Mouse (Mus musculus): ENCODE measurements around the gene Macrod2. TPM values are rescaled to one million over a fixed set of nuclear protein-coding genes. Genes with fewer than 3 reads are reported as not detected.

The Macrod2 gene
- polyA plus RNA-seq (2016; fragmentation: Nextera tagmentation; extraction: Ambion mirVana), result 33.5 and 34.2 TPM in 2 replicates

GRCm38 (mm10) chr2:140395179-140395578 lies at the start of gene Macrod2:
Macrod2 (plus strand) TSS chr2:140395309.
- Histone ChIP-seq H3K27me3 (ENCODE audit: poor library complexity, severe bottlenecking) (peaks cover 13% of the 10 kb centered on the region), H3K36me3 (replicated peaks) (no peaks in the 10 kb centered on the region), H3K4me3 (peak within 1 kb of the TSS; percentile 82), H3K4me1 (peaks cover 14% of the 10 kb centered on the region), H3K9me3 (no peaks in the 10 kb centered on the region), H3K27ac (peak within 1 kb of the TSS; percentile 89)
- DNase-seq (ENCODE audit: extremely low spot score, low spot score), result peak; percentile 95
- under 1% methylated on average over 43 of the region's 47 CpGs for WGBS

GRCm38 (mm10) chr2:140359905-140360304 lies 35.2 kb upstream of the Macrod2 start:
- Histone ChIP-seq H3K36me3 (replicated peaks) (no peaks in the 10 kb centered on the region), H3K9me3 (no peaks in the 10 kb centered on the region), H3K27ac (no peak overlapping the region), H3K4me1 (no peaks in the 10 kb centered on the region), H3K4me3 (no peak overlapping the region), H3K27me3 (ENCODE audit: poor library complexity, severe bottlenecking) (no peaks in the 10 kb centered on the region)
- no peak for DNase-seq (ENCODE audit: extremely low spot score, low spot score)
- WGBS, result 60% methylated on average over 2 of the region's 2 CpGs

GRCm38 (mm10) chr2:140364804-140365203 lies 30.3 kb upstream of the Macrod2 start:
- Histone ChIP-seq H3K27ac (no peak overlapping the region), H3K4me1 (no peaks in the 10 kb centered on the region), H3K9me3 (no peaks in the 10 kb centered on the region), H3K4me3 (no peak overlapping the region), H3K27me3 (ENCODE audit: poor library complexity, severe bottlenecking) (no peaks in the 10 kb centered on the region), H3K36me3 (replicated peaks) (no peaks in the 10 kb centered on the region)
- DNase-seq (ENCODE audit: extremely low spot score, low spot score), result no peak
- WGBS, result 80% methylated on average over 1 of the region's 1 CpGs

- WGBS, result 31% methylated on average over 4 of the region's 4 CpGs
- Histone ChIP-seq H3K4me1 (peaks cover 5% of the 10 kb centered on the region), H3K9me3 (no peaks in the 10 kb centered on the region), H3K4me3 (no peak within 1 kb of the TSS), H3K36me3 (replicated peaks) (no peaks in the 10 kb centered on the region), H3K27ac (no peak within 1 kb of the TSS), H3K27me3 (ENCODE audit: poor library complexity, severe bottlenecking) (no peaks in the 10 kb centered on the region)
- no peak for DNase-seq (ENCODE audit: extremely low spot score, low spot score)
Observed at GRCm38 (mm10) chr2:140389525-140389924, 5.6 kb upstream of the Macrod2 start, which contains the start of gene Sel1l2. Sel1l2 (minus strand) TSS chr2:140389706.

- H3K27me3 ChIP-seq (ENCODE audit: poor library complexity, severe bottlenecking), result peaks cover 13% of the 10 kb centered on the region
- peak; percentile 55 for DNase-seq (ENCODE audit: extremely low spot score, low spot score)
- peak overlapping the region; percentile 82 for H3K4me3 ChIP-seq
- no peaks in the 10 kb centered on the region for H3K36me3 ChIP-seq (replicated peaks)
- 1% methylated on average over 50 of the region's 58 CpGs for WGBS
- peaks cover 14% of the 10 kb centered on the region for H3K4me1 ChIP-seq
- no peaks in the 10 kb centered on the region for H3K9me3 ChIP-seq
- peak overlapping the region; percentile 89 for H3K27ac ChIP-seq
Observed at GRCm38 (mm10) chr2:140395744-140396231, 679 bp downstream of the Macrod2 start.

GRCm38 (mm10) chr2:140425844-140426243 lies 30.7 kb downstream of the Macrod2 start:
- no peak for DNase-seq (ENCODE audit: extremely low spot score, low spot score)
- no peaks in the 10 kb centered on the region for H3K36me3 ChIP-seq (replicated peaks)
- H3K4me3 ChIP-seq, result no peak overlapping the region
- no peaks in the 10 kb centered on the region for H3K4me1 ChIP-seq
- no peaks in the 10 kb centered on the region for H3K9me3 ChIP-seq
- no peaks in the 10 kb centered on the region for H3K27me3 ChIP-seq (ENCODE audit: poor library complexity, severe bottlenecking)
- no peak overlapping the region for H3K27ac ChIP-seq

GRCm38 (mm10) chr2:140427283-140427682 lies 32.2 kb downstream of the Macrod2 start:
- Histone ChIP-seq H3K4me3 (no peak overlapping the region), H3K27ac (no peak overlapping the region), H3K36me3 (replicated peaks) (no peaks in the 10 kb centered on the region), H3K9me3 (no peaks in the 10 kb centered on the region), H3K27me3 (ENCODE audit: poor library complexity, severe bottlenecking) (no peaks in the 10 kb centered on the region), H3K4me1 (no peaks in the 10 kb centered on the region)
- WGBS, result 25% methylated on average over 4 of the region's 4 CpGs
- no peak for DNase-seq (ENCODE audit: extremely low spot score, low spot score)

- no peak overlapping the region for H3K4me3 ChIP-seq
- H3K9me3 ChIP-seq, result no peaks in the 10 kb centered on the region
- no peaks in the 10 kb centered on the region for H3K27me3 ChIP-seq (ENCODE audit: poor library complexity, severe bottlenecking)
- no peak for DNase-seq (ENCODE audit: extremely low spot score, low spot score)
- H3K36me3 ChIP-seq (replicated peaks), result no peaks in the 10 kb centered on the region
- WGBS, result 86% methylated on average over 4 of the region's 4 CpGs
- H3K4me1 ChIP-seq, result no peaks in the 10 kb centered on the region
- H3K27ac ChIP-seq, result no peak overlapping the region
Observed at GRCm38 (mm10) chr2:140439081-140439480, 44.0 kb downstream of the Macrod2 start.

- Histone ChIP-seq H3K36me3 (replicated peaks) (no peaks in the 10 kb centered on the region), H3K4me3 (no peak overlapping the region), H3K4me1 (no peaks in the 10 kb centered on the region), H3K9me3 (no peaks in the 10 kb centered on the region), H3K27me3 (ENCODE audit: poor library complexity, severe bottlenecking) (no peaks in the 10 kb centered on the region), H3K27ac (no peak overlapping the region)
- 81% methylated on average over 2 of the region's 2 CpGs for WGBS
- no peak for DNase-seq (ENCODE audit: extremely low spot score, low spot score)
Observed at GRCm38 (mm10) chr2:140448636-140449035, 53.5 kb downstream of the Macrod2 start.

GRCm38 (mm10) chr2:140475770-140476169 lies 80.7 kb downstream of the Macrod2 start:
- H3K27me3 ChIP-seq (ENCODE audit: poor library complexity, severe bottlenecking), result no peaks in the 10 kb centered on the region
- no peak overlapping the region for H3K27ac ChIP-seq
- no peak for DNase-seq (ENCODE audit: extremely low spot score, low spot score)
- H3K4me1 ChIP-seq, result no peaks in the 10 kb centered on the region
- no peak overlapping the region for H3K4me3 ChIP-seq
- no peaks in the 10 kb centered on the region for H3K36me3 ChIP-seq (replicated peaks)
- 97% methylated on average over 2 of the region's 2 CpGs for WGBS
- no peaks in the 10 kb centered on the region; the same call in 1 of the 2 replicates for H3K9me3 ChIP-seq

GRCm38 (mm10) chr2:140476891-140477290 lies 81.8 kb downstream of the Macrod2 start:
- no peak for DNase-seq (ENCODE audit: extremely low spot score, low spot score)
- Histone ChIP-seq H3K27me3 (ENCODE audit: poor library complexity, severe bottlenecking) (no peaks in the 10 kb centered on the region), H3K36me3 (replicated peaks) (no peaks in the 10 kb centered on the region), H3K4me3 (no peak overlapping the region), H3K9me3 (no peaks in the 10 kb centered on the region; the same call in 1 of the 2 replicates), H3K27ac (no peak overlapping the region), H3K4me1 (no peaks in the 10 kb centered on the region)
- 90% methylated on average over 4 of the region's 4 CpGs for WGBS

GRCm38 (mm10) chr2:140482604-140483003 lies 87.5 kb downstream of the Macrod2 start:
- no peaks in the 10 kb centered on the region for H3K36me3 ChIP-seq (replicated peaks)
- H3K27ac ChIP-seq, result no peak overlapping the region
- no peak for DNase-seq (ENCODE audit: extremely low spot score, low spot score)
- no peaks in the 10 kb centered on the region for H3K27me3 ChIP-seq (ENCODE audit: poor library complexity, severe bottlenecking)
- no peak overlapping the region for H3K4me3 ChIP-seq
- no peaks in the 10 kb centered on the region for H3K4me1 ChIP-seq
- WGBS, result 79% methylated on average over 2 of the region's 2 CpGs
- H3K9me3 ChIP-seq, result no peaks in the 10 kb centered on the region

- H3K9me3 ChIP-seq, result no peaks in the 10 kb centered on the region
- H3K4me3 ChIP-seq, result no peak overlapping the region
- no peaks in the 10 kb centered on the region for H3K36me3 ChIP-seq (replicated peaks)
- DNase-seq (ENCODE audit: extremely low spot score, low spot score), result no peak
- no peak overlapping the region for H3K27ac ChIP-seq
- H3K27me3 ChIP-seq (ENCODE audit: poor library complexity, severe bottlenecking), result no peaks in the 10 kb centered on the region
- WGBS, result 92% methylated on average over 3 of the region's 3 CpGs
- H3K4me1 ChIP-seq, result peaks cover 11% of the 10 kb centered on the region; the same call in 1 of the 2 replicates
Observed at GRCm38 (mm10) chr2:140497688-140498087, 102.6 kb downstream of the Macrod2 start.

- Histone ChIP-seq H3K4me1 (peaks cover 6% of the 10 kb centered on the region; the same call in 1 of the 2 replicates), H3K27ac (no peak overlapping the region), H3K9me3 (no peaks in the 10 kb centered on the region), H3K27me3 (ENCODE audit: poor library complexity, severe bottlenecking) (no peaks in the 10 kb centered on the region), H3K36me3 (replicated peaks) (no peaks in the 10 kb centered on the region), H3K4me3 (no peak overlapping the region)
- WGBS, result 28% methylated on average over 5 of the region's 5 CpGs
- DNase-seq (ENCODE audit: extremely low spot score, low spot score), result peak; percentile 33
Observed at GRCm38 (mm10) chr2:140500951-140501350, 105.8 kb downstream of the Macrod2 start.
